Mouse (Mus musculus) heart, embryonic 11.5 days (tissue): ENCODE measurements at regions not wholly inside any gene's neighbourhood (a gene's known extent, or its start where the extent isn't known, plus 50 kb on each side); places are given as distances from the start of the nearest gene placed in this dataset.

Source experiments
- ATAC-seq: fragments of 200-750 bp; cut with Nextera tagmentation; replicated peaks from 2 replicates; pipeline ENCODE4 v1.8.0; 2017; ENCODE audit warnings: moderate library complexity; ENCODE audit not compliant: insufficient number of reproducible peaks, low FRiP score, low TSS enrichment
- H3K27ac ChIP-seq: fragments of 300-500 bp; sonication (generic); 2 replicates; pipeline ENCODE4 v1.5.1; 2014; ENCODE audit warnings: mild to moderate bottlenecking, low read depth, low read length
- H3K27me3 ChIP-seq: fragments of 300-500 bp; sonication (generic); 2 replicates; pipeline ENCODE4 v1.6.1; 2014; ENCODE audit warnings: mild to moderate bottlenecking, low read length, mixed read lengths; ENCODE audit not compliant: control insufficient read depth, insufficient read depth
- H3K36me3 ChIP-seq: fragments of 300-500 bp; sonication (generic); 2 replicates; pipeline ENCODE4 v1.6.1; 2014; ENCODE audit warnings: mild to moderate bottlenecking, low read length, moderate library complexity, mixed read lengths; ENCODE audit not compliant: control insufficient read depth, insufficient read depth
- H3K4me1 ChIP-seq: fragments of 300-500 bp; sonication (generic); 2 replicates; pipeline ENCODE4 v1.6.1; 2014; ENCODE audit warnings: low read length; ENCODE audit not compliant: control insufficient read depth, insufficient read depth
- H3K4me2 ChIP-seq: fragments of 300-500 bp; sonication (generic); 2 replicates; pipeline ENCODE4 v1.6.1; 2014; ENCODE audit warnings: mild to moderate bottlenecking, moderate library complexity
- H3K4me3 ChIP-seq: fragments of 300-500 bp; sonication (generic); 2 replicates; pipeline ENCODE4 v1.5.1; 2014; ENCODE audit warnings: low read depth, low read length
- H3K9ac ChIP-seq: fragments of 300-500 bp; sonication (generic); 2 replicates; pipeline ENCODE4 v1.6.1; 2014; ENCODE audit warnings: mild to moderate bottlenecking, low read depth, low read length, moderate library complexity
- H3K9me3 ChIP-seq: fragments of 300-500 bp; sonication (generic); replicated peaks from 2 replicates; pipeline ENCODE4 v1.6.1; 2016; ENCODE audit warnings: low read length; ENCODE audit not compliant: control insufficient read depth
- WGBS: fragments of 180-500 bp; shearing (Covaris S2); extraction: QIAGEN DNeasy Blood & Tissue Kit; methylation state at CpG from one replicate; pipeline ENCODE4 v1.1.7; 2014; ENCODE audit not compliant: insufficient replicate concordance; 5-methylcytosine and 5-hydroxymethylcytosine counted together

GRCm38 (mm10) chr14:21932771-21933170 lies 56.6 kb downstream of the Zfp503 start:
- Histone ChIP-seq H3K4me1 (no peaks in the 10 kb centered on the region; the same call in 1 of the 2 replicates), H3K27ac (no peak overlapping the region), H3K27me3 (no peaks in the 10 kb centered on the region), H3K9me3 (no peaks in the 10 kb centered on the region), H3K4me2 (no peak overlapping the region), H3K36me3 (no peaks in the 10 kb centered on the region), H3K4me3 (no peak overlapping the region), H3K9ac (no peak overlapping the region)
- no peak for ATAC-seq
- WGBS: 74% methylated on average over 2 of the region's 2 CpGs

GRCm38 (mm10) chr14:21931944-21932343 lies 57.5 kb downstream of the Zfp503 start:
- WGBS: 51% methylated on average over 7 of the region's 7 CpGs
- no peak overlapping the region for H3K4me2 ChIP-seq
- H3K9ac ChIP-seq: no peak overlapping the region
- no peak overlapping the region for H3K27ac ChIP-seq
- no peaks in the 10 kb centered on the region for H3K27me3 ChIP-seq
- H3K9me3 ChIP-seq: no peaks in the 10 kb centered on the region
- ATAC-seq: no peak
- no peak overlapping the region for H3K4me3 ChIP-seq
- H3K4me1 ChIP-seq: no peaks in the 10 kb centered on the region; the same call in 1 of the 2 replicates
- no peaks in the 10 kb centered on the region for H3K36me3 ChIP-seq

- no peak overlapping the region for H3K4me2 ChIP-seq
- H3K4me3 ChIP-seq: no peak overlapping the region
- no peaks in the 10 kb centered on the region for H3K36me3 ChIP-seq
- no peak overlapping the region for H3K9ac ChIP-seq
- 58% methylated on average over 5 of the region's 5 CpGs for WGBS
- no peak overlapping the region for H3K27ac ChIP-seq
- no peaks in the 10 kb centered on the region for H3K9me3 ChIP-seq
- no peak for ATAC-seq
- no peaks in the 10 kb centered on the region for H3K27me3 ChIP-seq
- H3K4me1 ChIP-seq: no peaks in the 10 kb centered on the region; the same call in 1 of the 2 replicates
These were observed 60.4 kb downstream of the Zfp503 start for GRCm38 (mm10) chr14:21929048-21929447.

- Histone ChIP-seq H3K4me2 (no peak overlapping the region), H3K36me3 (no peaks in the 10 kb centered on the region), H3K4me3 (no peak overlapping the region), H3K27ac (no peak overlapping the region), H3K4me1 (no peaks in the 10 kb centered on the region), H3K27me3 (no peaks in the 10 kb centered on the region), H3K9ac (no peak overlapping the region), H3K9me3 (no peaks in the 10 kb centered on the region)
- 79% methylated on average over 3 of the region's 3 CpGs for WGBS
- ATAC-seq: no peak
These were observed 67.9 kb upstream of the Comtd1 start for GRCm38 (mm10) chr14:21916671-21917070.

- H3K9me3 ChIP-seq: no peaks in the 10 kb centered on the region
- H3K4me3 ChIP-seq: no peak overlapping the region
- H3K9ac ChIP-seq: 0 out of 2 replicates have a peak overlapping the region, but pooled peaks have one; percentile 6
- peak overlapping the region; percentile 58 for H3K4me2 ChIP-seq
- 0 out of 2 replicates have a peak, but pooled peaks have one; percentile 35 for ATAC-seq
- H3K27me3 ChIP-seq: no peaks in the 10 kb centered on the region
- H3K36me3 ChIP-seq: no peaks in the 10 kb centered on the region
- whole genome bisulfite sequencing: 23% methylated on average over 18 of the region's 18 CpGs
- peak overlapping the region; percentile 73; the same call in 1 of the 2 replicates for H3K27ac ChIP-seq
- peaks cover 26% of the 10 kb centered on the region for H3K4me1 ChIP-seq
These were observed 56.0 kb upstream of the Comtd1 start for GRCm38 (mm10) chr14:21904498-21905395.

- peak overlapping the region; percentile 73 for H3K27ac ChIP-seq
- H3K27me3 ChIP-seq: no peaks in the 10 kb centered on the region
- no peaks in the 10 kb centered on the region for H3K9me3 ChIP-seq
- WGBS: 21% methylated on average over 23 of the region's 23 CpGs
- ATAC-seq: peak; percentile 53
- peak overlapping the region; percentile 58 for H3K4me2 ChIP-seq
- peaks cover 26% of the 10 kb centered on the region for H3K4me1 ChIP-seq
- peak overlapping the region; percentile 2; the same call in 1 of the 2 replicates for H3K4me3 ChIP-seq
- H3K36me3 ChIP-seq: no peaks in the 10 kb centered on the region
- H3K9ac ChIP-seq: no peak overlapping the region
These were observed 55.1 kb upstream of the Comtd1 start for GRCm38 (mm10) chr14:21903562-21904497.

- Histone ChIP-seq H3K4me3 (no peak overlapping the region), H3K36me3 (no peaks in the 10 kb centered on the region), H3K4me1 (peaks cover 26% of the 10 kb centered on the region), H3K27me3 (no peaks in the 10 kb centered on the region), H3K4me2 (no peak overlapping the region), H3K9ac (no peak overlapping the region), H3K9me3 (no peaks in the 10 kb centered on the region), H3K27ac (no peak overlapping the region)
- no peak for ATAC-seq
- WGBS: 53% methylated on average over 1 of the region's 1 CpGs
These were observed 54.1 kb upstream of the Comtd1 start for GRCm38 (mm10) chr14:21902856-21903255.

- no peak overlapping the region for H3K27ac ChIP-seq
- no peak overlapping the region for H3K4me3 ChIP-seq
- no peaks in the 10 kb centered on the region for H3K27me3 ChIP-seq
- ATAC-seq: no peak
- H3K9ac ChIP-seq: no peak overlapping the region
- no peak overlapping the region for H3K4me2 ChIP-seq
- no peaks in the 10 kb centered on the region for H3K9me3 ChIP-seq
- H3K4me1 ChIP-seq: peaks cover 26% of the 10 kb centered on the region
- H3K36me3 ChIP-seq: no peaks in the 10 kb centered on the region
- 74% methylated on average over 3 of the region's 3 CpGs for WGBS
These were observed 53.7 kb upstream of the Comtd1 start for GRCm38 (mm10) chr14:21902456-21902855.
